Mouse (Mus musculus): ENCODE data around the gene Cdc7. TPM values are rescaled to one million over a fixed set of nuclear protein-coding genes. Genes with fewer than 3 reads are reported as not detected.
"Not testable (repeated sequence)": the region's sequence is repeated elsewhere in the genome, so short reads cannot be mapped to it uniquely, and the experiment has no call there.

The Cdc7 gene
- polyA plus RNA-seq, 1 experiment from 2014 or later, result 4.3 TPM

DNA sequence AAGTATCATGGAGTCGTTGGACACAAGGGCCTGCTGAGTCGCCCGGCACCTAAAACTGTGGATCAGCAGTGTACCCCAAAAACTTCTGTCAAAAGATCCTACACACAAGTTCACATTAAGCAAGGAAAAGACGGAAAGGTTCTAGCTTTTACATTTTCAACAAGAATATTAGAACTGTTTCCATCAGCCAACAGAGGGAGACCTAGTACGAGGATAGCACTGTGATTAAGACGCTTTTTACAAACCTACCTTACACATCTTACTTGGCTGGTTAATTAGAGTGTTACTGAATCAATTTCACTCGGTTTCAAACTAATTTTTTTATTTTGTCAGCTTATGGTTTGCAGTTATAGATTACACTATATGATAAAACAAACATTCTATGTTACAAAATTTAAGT, 9.8 kb downstream of the Cdc7 start:
- Histone ChIP-seq H3K4me2 (replicated peaks; ENCODE audit: low read depth, low read length) (no peak overlapping the region), H3K27me3 (replicated peaks; ENCODE audit: insufficient read depth, low read length) (no peaks in the 10 kb centered on the region), H3K4me1 (ENCODE audit: insufficient read depth, low read depth, low read length) (no peaks in the 10 kb centered on the region), H3K27ac (ENCODE audit: low read length) (no peak overlapping the region), H3K36me3 (ENCODE audit: insufficient read depth, low read length) (peaks cover 4% of the 10 kb centered on the region; the same call in 1 of the 2 replicates), H3K9ac (replicated peaks; ENCODE audit: low read depth) (no peak overlapping the region), H3K9me3 (ENCODE audit: low read length) (no peaks in the 10 kb centered on the region), H3K4me3 (ENCODE audit: low read depth, low read length) (no peak overlapping the region)
- ATAC-seq (no peak), DNase-seq (ENCODE audit: low spot score) (no peak)
- 84% methylated on average over 7 of the region's 7 CpGs for WGBS
- TF ChIP-seq CTCF (IDR thresholded peaks at IDR 0.05), result peak; percentile 55
- no peak for TF ChIP-seq EP300 (IDR thresholded peaks at IDR 0.05)

DNA sequence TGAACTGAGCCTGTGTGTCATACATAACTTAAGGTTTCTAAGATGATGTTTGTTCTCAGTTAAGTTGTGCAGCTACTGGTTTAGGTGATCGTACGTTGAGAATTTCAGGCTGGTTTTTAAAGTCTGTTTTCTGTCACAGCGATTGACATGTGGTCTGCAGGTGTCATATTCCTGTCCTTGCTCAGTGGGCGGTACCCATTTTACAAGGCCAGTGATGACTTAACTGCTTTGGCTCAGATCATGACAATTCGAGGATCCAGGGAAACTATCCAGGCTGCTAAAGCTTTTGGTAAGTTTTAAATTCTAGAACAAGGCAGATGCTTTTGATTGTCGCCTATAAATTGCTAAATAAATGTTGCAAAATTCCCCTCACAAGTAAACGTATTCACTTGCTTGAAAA, 15.0 kb downstream of the Cdc7 start:
- Histone ChIP-seq H3K9ac (replicated peaks; ENCODE audit: low read depth) (no peak overlapping the region), H3K4me3 (ENCODE audit: low read depth, low read length) (no peak overlapping the region), H3K4me1 (ENCODE audit: insufficient read depth, low read depth, low read length) (no peaks in the 10 kb centered on the region), H3K27ac (ENCODE audit: low read length) (no peak overlapping the region), H3K9me3 (ENCODE audit: low read length) (no peaks in the 10 kb centered on the region), H3K4me2 (replicated peaks; ENCODE audit: low read depth, low read length) (no peak overlapping the region), H3K27me3 (replicated peaks; ENCODE audit: insufficient read depth, low read length) (no peaks in the 10 kb centered on the region), H3K36me3 (ENCODE audit: insufficient read depth, low read length) (peaks cover 4% of the 10 kb centered on the region; the same call in 1 of the 2 replicates)
- TF ChIP-seq EP300 (IDR thresholded peaks at IDR 0.05) (no peak), CTCF (IDR thresholded peaks at IDR 0.05) (no peak)
- no peak for ATAC-seq
- no peak for DNase-seq (ENCODE audit: low spot score)
- WGBS, result 75% methylated on average over 7 of the region's 7 CpGs

DNA sequence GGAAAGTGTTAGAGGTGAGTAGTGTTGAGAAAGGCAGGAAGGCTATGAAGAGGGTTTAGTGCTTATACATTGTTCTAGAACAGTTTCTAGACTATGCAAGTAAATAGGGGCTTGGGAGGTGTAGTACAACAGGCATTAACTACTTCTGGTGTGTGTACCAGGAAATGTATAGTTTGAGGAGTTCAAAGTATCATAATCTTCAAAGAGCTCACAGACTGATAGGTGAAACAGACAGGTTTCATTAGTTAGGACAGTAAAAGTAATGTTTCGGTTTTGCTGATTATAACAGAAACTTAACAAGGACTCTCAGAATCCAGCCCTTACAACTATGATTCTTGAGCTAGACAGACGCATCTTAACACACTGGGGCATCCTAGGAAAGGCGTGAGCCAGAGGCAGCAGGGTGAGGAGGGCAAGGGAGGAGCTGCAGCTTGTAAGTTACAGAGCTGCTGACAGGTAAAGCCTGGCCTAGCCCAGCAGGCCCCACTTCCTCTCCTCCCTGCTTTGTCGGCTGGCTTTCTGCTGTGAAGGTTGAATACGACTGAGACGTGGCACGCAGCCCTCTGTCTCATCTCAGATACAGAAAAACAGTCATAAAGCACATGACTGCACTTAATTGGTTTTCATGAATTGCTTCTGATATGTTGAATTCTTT, 18.3 kb downstream of the Cdc7 start:
- 88% methylated on average over 7 of the region's 7 CpGs for WGBS
- DNase-seq (ENCODE audit: low spot score) (no peak), ATAC-seq (no peak)
- Histone ChIP-seq H3K9ac (replicated peaks; ENCODE audit: low read depth) (no peak overlapping the region), H3K27me3 (replicated peaks; ENCODE audit: insufficient read depth, low read length) (no peaks in the 10 kb centered on the region), H3K4me1 (ENCODE audit: insufficient read depth, low read depth, low read length) (no peaks in the 10 kb centered on the region), H3K27ac (ENCODE audit: low read length) (no peak overlapping the region), H3K4me3 (ENCODE audit: low read depth, low read length) (no peak overlapping the region), H3K9me3 (ENCODE audit: low read length) (no peaks in the 10 kb centered on the region), H3K4me2 (replicated peaks; ENCODE audit: low read depth, low read length) (no peak overlapping the region), H3K36me3 (ENCODE audit: insufficient read depth, low read length) (no peaks in the 10 kb centered on the region)
- no peak for TF ChIP-seq CTCF (IDR thresholded peaks at IDR 0.05)
- TF ChIP-seq EP300 (IDR thresholded peaks at IDR 0.05), result no peak

DNA sequence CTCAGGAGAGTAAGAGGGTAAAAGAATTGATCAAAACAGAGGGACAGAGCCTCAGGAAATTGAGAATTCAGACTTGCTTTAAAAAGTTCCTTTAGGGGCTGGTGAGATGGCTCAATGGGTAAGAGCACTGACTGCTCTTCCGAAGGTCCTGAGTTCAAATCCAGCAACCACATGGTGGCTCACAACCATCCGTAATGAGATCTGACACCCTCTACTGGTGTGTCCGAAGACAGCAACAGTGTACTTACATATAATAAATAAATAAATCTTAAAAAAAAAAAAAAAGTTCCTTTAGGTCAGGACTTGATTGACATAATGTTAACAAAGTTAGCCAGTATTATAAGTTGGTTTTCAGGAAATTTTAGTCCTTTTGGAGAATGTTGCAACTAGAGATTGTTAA, 20.8 kb downstream of the Cdc7 start:
- H3K36me3 ChIP-seq (ENCODE audit: insufficient read depth, low read length); ATAC-seq; H3K27ac ChIP-seq (ENCODE audit: low read length); H3K9ac ChIP-seq (replicated peaks; ENCODE audit: low read depth); H3K4me2 ChIP-seq (replicated peaks; ENCODE audit: low read depth, low read length); H3K4me1 ChIP-seq (ENCODE audit: insufficient read depth, low read depth, low read length); H3K9me3 ChIP-seq (ENCODE audit: low read length); H3K4me3 ChIP-seq (ENCODE audit: low read depth, low read length); H3K27me3 ChIP-seq (replicated peaks; ENCODE audit: insufficient read depth, low read length); DNase-seq (ENCODE audit: low spot score): not testable (repeated sequence)
- 85% methylated on average over 3 of the region's 3 CpGs for WGBS

DNA sequence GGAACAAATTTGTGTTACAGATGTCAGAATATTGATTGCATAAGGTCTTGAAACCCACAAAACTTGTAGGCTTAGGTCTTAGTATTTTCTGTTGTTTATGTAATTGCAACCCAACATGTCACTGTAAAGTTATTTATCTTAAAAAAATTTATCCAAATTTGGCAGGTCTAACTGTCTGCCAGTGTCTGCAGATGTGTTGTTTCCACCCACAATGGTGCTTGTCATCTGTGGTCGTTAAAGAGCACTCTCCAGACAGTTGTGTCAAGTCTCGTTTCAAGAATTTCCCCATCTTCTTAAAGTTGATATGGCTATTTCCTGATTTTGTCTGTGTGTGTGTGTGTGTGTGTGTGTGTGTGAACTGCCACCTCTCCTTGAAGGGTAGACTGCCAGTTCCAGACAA, 21.5 kb downstream of the Cdc7 start:
- Histone ChIP-seq H3K9ac (replicated peaks; ENCODE audit: low read depth) (no peak overlapping the region), H3K27ac (ENCODE audit: low read length) (no peak overlapping the region), H3K36me3 (ENCODE audit: insufficient read depth, low read length) (no peaks in the 10 kb centered on the region), H3K4me2 (replicated peaks; ENCODE audit: low read depth, low read length) (no peak overlapping the region), H3K27me3 (replicated peaks; ENCODE audit: insufficient read depth, low read length) (no peaks in the 10 kb centered on the region), H3K9me3 (ENCODE audit: low read length) (no peaks in the 10 kb centered on the region), H3K4me1 (ENCODE audit: insufficient read depth, low read depth, low read length) (peaks cover 3% of the 10 kb centered on the region; the same call in 1 of the 2 replicates), H3K4me3 (ENCODE audit: low read depth, low read length) (no peak overlapping the region)
- TF ChIP-seq CTCF (IDR thresholded peaks at IDR 0.05), result no peak
- peak; percentile 78 for TF ChIP-seq EP300 (IDR thresholded peaks at IDR 0.05)
- WGBS, result 24% methylated on average over 2 of the region's 2 CpGs
- ATAC-seq (peak; percentile 80), DNase-seq (ENCODE audit: low spot score) (peak; percentile 89)

DNA sequence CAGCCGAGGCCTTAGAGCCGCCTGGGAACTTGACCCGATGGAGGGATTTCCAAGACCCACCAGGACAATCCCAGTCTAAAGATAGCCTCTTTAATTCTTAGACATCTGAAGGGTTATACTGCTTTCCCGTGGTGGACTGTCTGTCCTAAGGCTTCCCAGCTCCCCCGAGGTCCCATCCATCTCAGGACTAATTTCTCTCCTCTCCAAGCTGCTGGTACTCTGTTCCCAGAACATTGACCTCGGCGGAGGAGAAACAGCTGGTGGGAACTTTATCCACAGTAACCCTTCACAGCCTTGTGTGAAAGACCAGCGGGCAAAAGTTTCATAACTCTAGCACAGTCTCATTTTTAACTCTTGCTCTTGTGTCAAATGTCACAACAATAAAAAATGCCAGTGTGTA, 25.1 kb downstream of the Cdc7 start:
- H3K27ac ChIP-seq (ENCODE audit: low read length), result peak overlapping the region; percentile 54; the same call in 1 of the 2 replicates
- WGBS, result 37% methylated on average over 8 of the region's 8 CpGs

More for the DNA sequence above, 25.1 kb downstream of the Cdc7 start:
- Histone ChIP-seq H3K27me3 (replicated peaks; ENCODE audit: insufficient read depth, low read length) (no peaks in the 10 kb centered on the region), H3K4me3 (ENCODE audit: low read depth, low read length) (no peak overlapping the region), H3K9me3 (ENCODE audit: low read length) (no peaks in the 10 kb centered on the region), H3K4me1 (ENCODE audit: insufficient read depth, low read depth, low read length) (peaks cover 10% of the 10 kb centered on the region; the same call in 1 of the 2 replicates), H3K4me2 (replicated peaks; ENCODE audit: low read depth, low read length) (no peak overlapping the region), H3K9ac (replicated peaks; ENCODE audit: low read depth) (no peak overlapping the region), H3K36me3 (ENCODE audit: insufficient read depth, low read length) (no peaks in the 10 kb centered on the region)
- ATAC-seq, result peak; percentile 62
- peak; percentile 87 for DNase-seq (ENCODE audit: low spot score)
- TF ChIP-seq CTCF (IDR thresholded peaks at IDR 0.05) (no peak), EP300 (IDR thresholded peaks at IDR 0.05) (peak; percentile 66; the same call in 1 of the 2 replicates)
